Mouse (Mus musculus): ENCODE measurements around the gene Mcm9.

The Mcm9 gene

GRCm38 (mm10) chr10:53580137-53580536, 50.1 kb downstream of the Mcm9 start:
- no peak for DNase-seq (ENCODE audit: low read depth)

GRCm38 (mm10) chr10:53568531-53568930, 61.7 kb downstream of the Mcm9 start:
- no peak for DNase-seq (ENCODE audit: low read depth)

GRCm38 (mm10) chr10:53565538-53565937, 64.7 kb downstream of the Mcm9 start:
- no peak for DNase-seq (ENCODE audit: low read depth)

- DNase-seq (ENCODE audit: low read depth), result no peak
Observed at GRCm38 (mm10) chr10:53562001-53562400, 68.2 kb downstream of the Mcm9 start.

- no peak for DNase-seq (ENCODE audit: low read depth)
Observed at GRCm38 (mm10) chr10:53537596-53537995, 92.6 kb downstream of the Mcm9 start.

- no peak for DNase-seq (ENCODE audit: low read depth)
Observed at GRCm38 (mm10) chr10:53532297-53532696, 97.9 kb downstream of the Mcm9 start.

- peak; percentile 42 for DNase-seq (ENCODE audit: low read depth)
Observed at GRCm38 (mm10) chr10:53527838-53528773, 102.1 kb downstream of the Mcm9 start.

GRCm38 (mm10) chr10:53527344-53527743, 102.9 kb downstream of the Mcm9 start:
- DNase-seq (ENCODE audit: low read depth), result no peak

GRCm38 (mm10) chr10:53526350-53526749, 103.9 kb downstream of the Mcm9 start:
- DNase-seq (ENCODE audit: low read depth), result no peak

- DNase-seq (ENCODE audit: low read depth), result peak; percentile 41
Observed at GRCm38 (mm10) chr10:53525265-53525976, 104.8 kb downstream of the Mcm9 start.

GRCm38 (mm10) chr10:53519068-53519954, 110.9 kb downstream of the Mcm9 start:
- DNase-seq (ENCODE audit: low read depth), result no peak

- no peak for DNase-seq (ENCODE audit: low read depth)
Observed at GRCm38 (mm10) chr10:53518599-53518913, 111.7 kb downstream of the Mcm9 start.

GRCm38 (mm10) chr10:53517770-53518598, 112.3 kb downstream of the Mcm9 start:
- no peak for DNase-seq (ENCODE audit: low read depth)

- no peak for DNase-seq (ENCODE audit: low read depth)
Observed at GRCm38 (mm10) chr10:53512491-53512890, 117.7 kb downstream of the Mcm9 start.

- DNase-seq (ENCODE audit: low read depth), result peak; percentile 62
Observed at GRCm38 (mm10) chr10:53509158-53509773, 121.0 kb downstream of the Mcm9 start.

GRCm38 (mm10) chr10:53508676-53509075, 121.6 kb downstream of the Mcm9 start:
- no peak for DNase-seq (ENCODE audit: low read depth)

GRCm38 (mm10) chr10:53505526-53505925, 124.7 kb downstream of the Mcm9 start:
- DNase-seq (ENCODE audit: low read depth), result no peak

GRCm38 (mm10) chr10:53505069-53505468, 125.2 kb downstream of the Mcm9 start:
- DNase-seq (ENCODE audit: low read depth), result no peak

GRCm38 (mm10) chr10:53502875-53503816, 127.1 kb downstream of the Mcm9 start:
- no peak for DNase-seq (ENCODE audit: low read depth)

- DNase-seq (ENCODE audit: low read depth), result no peak
Observed at GRCm38 (mm10) chr10:53502471-53502870, 127.8 kb downstream of the Mcm9 start.
